In genomic region chr13:51204081-51204480, GRCm38 (mm10) we compare ENCODE assay signal across 1 mouse cellular context. TPM values are rescaled to one million over a fixed set of nuclear protein-coding genes. Genes with fewer than 3 reads are reported as not detected.
"Had no signal": no experiment of that assay in that cellular context is flagged by ENCODE, and none has a peak within 500 bp of the region (broad histone marks: within the 10 kb centered on the region; RNA-seq: fewer than 3 reads in every experiment).

No protein-coding gene starts in this region.

RNA-seq across cellular contexts. Expression of gene Nxnl2, which starts 33.3 kb away (rescaled TPM):
- polyA plus RNA-seq: erythroblast, embryonic 14.5 days had no signal
